Mouse (Mus musculus): ENCODE data around the gene Haspin. TPM values are rescaled to one million over a fixed set of nuclear protein-coding genes. Genes with fewer than 3 reads are reported as not detected.
"Not testable (repeated sequence)": the region's sequence is repeated elsewhere in the genome, so short reads cannot be mapped to it uniquely, and the experiment has no call there.

Gene Haspin
- polyA plus RNA-seq, 1 experiment, result 2.5 TPM

GRCm38 (mm10) chr11:73126495-73126894 is 11.6 kb downstream of the Haspin start:
- 89% methylated on average over 6 of the region's 6 CpGs for WGBS
- H3K27me3 ChIP-seq (ENCODE audit: control insufficient read depth, insufficient read depth, low read length), result no peaks in the 10 kb centered on the region
- no peak overlapping the region for H3K27ac ChIP-seq (ENCODE audit: insufficient read depth, low read depth, low read length)
- H3K4me1 ChIP-seq (ENCODE audit: control insufficient read depth, insufficient read depth, insufficient read length, low read length), result peaks cover 3% of the 10 kb centered on the region; the same call in 1 of the 2 replicates
- no peak for TF ChIP-seq CTCF (IDR thresholded peaks at IDR 0.05; ENCODE audit: extremely low read depth, insufficient read length, insufficient replicate concordance, low read depth, low read length)
- H3K36me3 ChIP-seq (ENCODE audit: control insufficient read depth, insufficient read depth, low read length), result peaks cover 8% of the 10 kb centered on the region; the same call in 1 of the 2 replicates
- H3K4me3 ChIP-seq (ENCODE audit: low read depth, low read length), result no peak overlapping the region

- H3K27ac ChIP-seq (ENCODE audit: insufficient read depth, low read depth, low read length), result no peak overlapping the region
- H3K27me3 ChIP-seq (ENCODE audit: control insufficient read depth, insufficient read depth, low read length), result no peaks in the 10 kb centered on the region
- no peaks in the 10 kb centered on the region for H3K4me1 ChIP-seq (ENCODE audit: control insufficient read depth, insufficient read depth, insufficient read length, low read length)
- H3K36me3 ChIP-seq (ENCODE audit: control insufficient read depth, insufficient read depth, low read length), result 0 out of 2 replicates have a peak, but pooled peaks cover 1% of the 10 kb centered on the region
- TF ChIP-seq POLR2A (IDR thresholded peaks at IDR 0.05; ENCODE audit: low read depth, low read length) (no peak), CTCF (IDR thresholded peaks at IDR 0.05; ENCODE audit: extremely low read depth, insufficient read length, insufficient replicate concordance, low read depth, low read length) (no peak)
- WGBS, result 68% methylated on average over 6 of the region's 6 CpGs
- no peak overlapping the region for H3K4me3 ChIP-seq (ENCODE audit: low read depth, low read length)
Measured at GRCm38 (mm10) chr11:73111414-73111813, 26.7 kb downstream of the Haspin start.

GRCm38 (mm10) chr11:73109941-73110340 is 28.2 kb downstream of the Haspin start:
- no peaks in the 10 kb centered on the region for H3K36me3 ChIP-seq (ENCODE audit: control insufficient read depth, insufficient read depth, low read length)
- no peak overlapping the region for H3K27ac ChIP-seq (ENCODE audit: insufficient read depth, low read depth, low read length)
- H3K4me1 ChIP-seq (ENCODE audit: control insufficient read depth, insufficient read depth, insufficient read length, low read length), result no peaks in the 10 kb centered on the region
- WGBS, result 86% methylated on average over 3 of the region's 3 CpGs
- no peak overlapping the region for H3K4me3 ChIP-seq (ENCODE audit: low read depth, low read length)
- TF ChIP-seq POLR2A (IDR thresholded peaks at IDR 0.05; ENCODE audit: low read depth, low read length) (no peak), CTCF (IDR thresholded peaks at IDR 0.05; ENCODE audit: extremely low read depth, insufficient read length, insufficient replicate concordance, low read depth, low read length) (no peak)
- H3K27me3 ChIP-seq (ENCODE audit: control insufficient read depth, insufficient read depth, low read length), result no peaks in the 10 kb centered on the region

- 74% methylated on average over 14 of the region's 14 CpGs for WGBS
- no peak for TF ChIP-seq CTCF (IDR thresholded peaks at IDR 0.05; ENCODE audit: extremely low read depth, insufficient read length, insufficient replicate concordance, low read depth, low read length)
- no peak for TF ChIP-seq POLR2A (IDR thresholded peaks at IDR 0.05; ENCODE audit: low read depth, low read length)
- no peak overlapping the region for H3K27ac ChIP-seq (ENCODE audit: insufficient read depth, low read depth, low read length)
- H3K4me1 ChIP-seq (ENCODE audit: control insufficient read depth, insufficient read depth, insufficient read length, low read length), result no peaks in the 10 kb centered on the region
- no peaks in the 10 kb centered on the region for H3K27me3 ChIP-seq (ENCODE audit: control insufficient read depth, insufficient read depth, low read length)
- H3K36me3 ChIP-seq (ENCODE audit: control insufficient read depth, insufficient read depth, low read length), result no peaks in the 10 kb centered on the region
- H3K4me3 ChIP-seq (ENCODE audit: low read depth, low read length), result no peak overlapping the region
Measured at GRCm38 (mm10) chr11:73108898-73109625, 29.0 kb downstream of the Haspin start.

GRCm38 (mm10) chr11:73108195-73108897 is 29.7 kb downstream of the Haspin start:
- Histone ChIP-seq H3K4me1 (ENCODE audit: control insufficient read depth, insufficient read depth, insufficient read length, low read length) (no peaks in the 10 kb centered on the region), H3K4me3 (ENCODE audit: low read depth, low read length) (no peak overlapping the region), H3K27ac (ENCODE audit: insufficient read depth, low read depth, low read length) (no peak overlapping the region), H3K27me3 (ENCODE audit: control insufficient read depth, insufficient read depth, low read length) (no peaks in the 10 kb centered on the region), H3K36me3 (ENCODE audit: control insufficient read depth, insufficient read depth, low read length) (no peaks in the 10 kb centered on the region)
- 76% methylated on average over 5 of the region's 5 CpGs for WGBS
- no peak for TF ChIP-seq CTCF (IDR thresholded peaks at IDR 0.05; ENCODE audit: extremely low read depth, insufficient read length, insufficient replicate concordance, low read depth, low read length)
- TF ChIP-seq POLR2A (IDR thresholded peaks at IDR 0.05; ENCODE audit: low read depth, low read length), result no peak

- H3K4me1 ChIP-seq (ENCODE audit: control insufficient read depth, insufficient read depth, insufficient read length, low read length); H3K4me3 ChIP-seq (ENCODE audit: low read depth, low read length); H3K36me3 ChIP-seq (ENCODE audit: control insufficient read depth, insufficient read depth, low read length); H3K27me3 ChIP-seq (ENCODE audit: control insufficient read depth, insufficient read depth, low read length); H3K27ac ChIP-seq (ENCODE audit: insufficient read depth, low read depth, low read length): not testable (repeated sequence)
- 38% methylated on average over 3 of the region's 3 CpGs for WGBS
Measured at GRCm38 (mm10) chr11:73107358-73107757, 30.7 kb downstream of the Haspin start.

GRCm38 (mm10) chr11:73105246-73105645 is 32.8 kb downstream of the Haspin start:
- H3K36me3 ChIP-seq (ENCODE audit: control insufficient read depth, insufficient read depth, low read length), result no peaks in the 10 kb centered on the region
- TF ChIP-seq CTCF (IDR thresholded peaks at IDR 0.05; ENCODE audit: extremely low read depth, insufficient read length, insufficient replicate concordance, low read depth, low read length) (no peak), POLR2A (IDR thresholded peaks at IDR 0.05; ENCODE audit: low read depth, low read length) (no peak)
- H3K27ac ChIP-seq (ENCODE audit: insufficient read depth, low read depth, low read length), result no peak overlapping the region
- H3K4me1 ChIP-seq (ENCODE audit: control insufficient read depth, insufficient read depth, insufficient read length, low read length), result no peaks in the 10 kb centered on the region
- no peaks in the 10 kb centered on the region for H3K27me3 ChIP-seq (ENCODE audit: control insufficient read depth, insufficient read depth, low read length)
- 50% methylated on average over 3 of the region's 3 CpGs for WGBS
- no peak overlapping the region for H3K4me3 ChIP-seq (ENCODE audit: low read depth, low read length)
